Mouse (Mus musculus) thymus, adult 2 months (tissue): ENCODE results near the gene Gm12184. TPM values are rescaled to one million over a fixed set of nuclear protein-coding genes. Genes with fewer than 3 reads are reported as not detected.
A peak's percentile ranks its signal among the peaks of the same experiment; 100 is the strongest.
"Not testable (repeated sequence)": the region's sequence is repeated elsewhere in the genome, so short reads cannot be mapped to it uniquely, and the experiment has no call there.

Experiments used
- DNase-seq: peaks from one replicate; pipeline ENCODE4 v3.0.0; 2021
- H3K27ac ChIP-seq: fragments of 200-500 bp; 2 replicates; pipeline ENCODE4 v1.5.1; 2012; ENCODE audit warnings: low read length, control low read depth; ENCODE audit not compliant: control insufficient read depth, insufficient read depth
- H3K27me3 ChIP-seq: fragments of 200-500 bp; 2 replicates; pipeline ENCODE4 v1.6.1; 2012; ENCODE audit warnings: mild to moderate bottlenecking, low read length, moderate library complexity, mixed read lengths; ENCODE audit not compliant: control insufficient read depth, insufficient read depth
- H3K36me3 ChIP-seq: fragments of 200-500 bp; 2 replicates; pipeline ENCODE4 v1.6.1; 2012; ENCODE audit warnings: mild to moderate bottlenecking, low read length, moderate library complexity; ENCODE audit not compliant: control insufficient read depth, insufficient read depth
- H3K4me1 ChIP-seq: fragments of 200-500 bp; replicated peaks from 2 replicates; pipeline ENCODE4 v1.6.1; 2012; ENCODE audit warnings: low read length; ENCODE audit not compliant: control insufficient read depth, insufficient read depth
- H3K4me3 ChIP-seq: fragments of 200-500 bp; 2 replicates; pipeline ENCODE4 v1.5.1; 2012; ENCODE audit warnings: mild to moderate bottlenecking, low read length, control low read depth, moderate library complexity; ENCODE audit not compliant: control insufficient read depth, insufficient read depth
- CTCF ChIP-seq: fragments of 200-500 bp; IDR thresholded peaks from 2 replicates; pipeline ENCODE4 v1.5.1; 2012; ENCODE audit warnings: mild to moderate bottlenecking, control low read depth, low read length, moderate library complexity, borderline replicate concordance; ENCODE audit not compliant: control insufficient read depth, poor library complexity, insufficient read depth; ENCODE audit errors: extremely low read depth
- POLR2A ChIP-seq: fragments of 200-500 bp; IDR thresholded peaks from 2 replicates; pipeline ENCODE4 v1.6.1; 2012; ENCODE audit warnings: mild to moderate bottlenecking, low read length, control low read depth, moderate library complexity; ENCODE audit not compliant: control insufficient read depth, poor library complexity, insufficient read depth; ENCODE audit errors: extremely low read depth
- WGBS: fragments of 180-500 bp; shearing (Covaris S2); methylation state at CpG from one replicate; pipeline ENCODE4 v1.1.7; 2018; 5-methylcytosine and 5-hydroxymethylcytosine counted together
- polyA plus RNA-seq: library from polyadenylated mRNA; depleted of rRNA; stranded (reverse); fragments of >200 nt; gene quantifications from 2 replicates; pipeline ENCODE4 v1.2.3, GENCODE M21; 2012; rRNA removed

Gene Gm12184
- polyA plus RNA-seq: 8.1 and 20.2 TPM in 2 replicates

GRCm38 (mm10) chr11:48825979-48826751 lies at the start of gene Gm12184, which contains the start of gene Trim7:
Gene Gm12184, minus strand, starts transcription at chr11:48826655.
Gene Trim7, plus strand, starts transcription at chr11:48826140.
- H3K4me1 ChIP-seq, DNase-seq, H3K27ac ChIP-seq, H3K36me3 ChIP-seq: not testable (repeated sequence)
- WGBS: 4% methylated on average over 71 of the region's 92 CpGs
- Histone ChIP-seq H3K4me3 (peak within 1 kb of the TSS; percentile 34), H3K27me3 (peaks cover 25% of the 10 kb centered on the region)

GRCm38 (mm10) chr11:48875343-48875837 lies 48.9 kb upstream of the Gm12184 start:
- WGBS: 91% methylated on average over 1 of the region's 1 CpGs
- not testable (repeated sequence) for DNase-seq

GRCm38 (mm10) chr11:48874465-48874864 lies 48.0 kb upstream of the Gm12184 start:
- H3K36me3 ChIP-seq: no peaks in the 10 kb centered on the region
- no peak for TF ChIP-seq CTCF
- no peak for TF ChIP-seq POLR2A
- H3K4me3 ChIP-seq: no peak overlapping the region
- peaks cover 11% of the 10 kb centered on the region for H3K4me1 ChIP-seq
- no peak overlapping the region for H3K27ac ChIP-seq
- under 1% methylated on average over 4 of the region's 4 CpGs for whole genome bisulfite sequencing
- DNase-seq: peak; percentile 74
- no peaks in the 10 kb centered on the region for H3K27me3 ChIP-seq

More at GRCm38 (mm10) chr11:48875343-48875837, 48.9 kb upstream of the Gm12184 start:
- not testable (repeated sequence) for H3K36me3 ChIP-seq, H3K4me1 ChIP-seq, H3K27ac ChIP-seq, H3K4me3 ChIP-seq, H3K27me3 ChIP-seq

- no peak for TF ChIP-seq POLR2A
- TF ChIP-seq CTCF: no peak
- no peak overlapping the region for H3K4me3 ChIP-seq
- no peak for DNase-seq
- H3K27me3 ChIP-seq: no peaks in the 10 kb centered on the region
- peak overlapping the region; percentile 0; the same call in 1 of the 2 replicates for H3K27ac ChIP-seq
- peaks cover 14% of the 10 kb centered on the region for H3K4me1 ChIP-seq
- H3K36me3 ChIP-seq: no peaks in the 10 kb centered on the region
- 88% methylated on average over 10 of the region's 10 CpGs for WGBS
Observed at GRCm38 (mm10) chr11:48873591-48874290, 47.3 kb upstream of the Gm12184 start.

GRCm38 (mm10) chr11:48872695-48873300 lies 46.3 kb upstream of the Gm12184 start:
- WGBS: 78% methylated on average over 7 of the region's 7 CpGs
- peaks cover 18% of the 10 kb centered on the region for H3K4me1 ChIP-seq
- H3K27ac ChIP-seq: peak overlapping the region; percentile 97
- no peak overlapping the region for H3K4me3 ChIP-seq
- no peaks in the 10 kb centered on the region for H3K27me3 ChIP-seq
- peak; percentile 22 for DNase-seq
- no peaks in the 10 kb centered on the region for H3K36me3 ChIP-seq
- TF ChIP-seq POLR2A: no peak
- TF ChIP-seq CTCF: no peak

GRCm38 (mm10) chr11:48871817-48872541 lies 45.5 kb upstream of the Gm12184 start:
- no peak for TF ChIP-seq CTCF
- no peak for TF ChIP-seq POLR2A
- Histone ChIP-seq H3K27ac (peak overlapping the region; percentile 97), H3K27me3 (no peaks in the 10 kb centered on the region), H3K4me3 (peak overlapping the region; percentile 98), H3K36me3 (no peaks in the 10 kb centered on the region), H3K4me1 (peaks cover 18% of the 10 kb centered on the region)
- WGBS: 1% methylated on average over 17 of the region's 17 CpGs
- peak; percentile 49 for DNase-seq
